Mouse (Mus musculus): ENCODE measurements around the gene 4932438A13Rik.

Gene 4932438A13Rik

DNA sequence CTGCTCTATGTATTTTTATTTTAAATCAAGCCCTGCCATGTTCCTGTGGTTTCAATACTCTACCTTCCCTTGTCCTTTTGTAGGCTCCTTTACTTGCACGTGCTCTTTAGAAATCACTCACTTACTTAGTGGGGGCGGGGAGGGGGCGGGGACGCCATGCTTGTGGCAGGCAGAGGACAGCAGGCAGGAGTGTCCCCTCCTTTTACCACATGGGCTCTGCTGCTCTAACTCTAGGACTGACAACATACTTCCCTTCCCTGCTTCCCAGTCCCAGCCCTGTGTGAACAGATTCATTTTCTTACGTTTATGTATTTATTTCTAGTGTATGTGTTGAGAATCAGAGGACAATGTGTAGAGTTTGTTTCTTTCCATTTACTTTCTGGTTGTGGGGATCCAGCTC, 78.7 kb downstream of the 4932438A13Rik start:
- DNase-seq: no peak

DNA sequence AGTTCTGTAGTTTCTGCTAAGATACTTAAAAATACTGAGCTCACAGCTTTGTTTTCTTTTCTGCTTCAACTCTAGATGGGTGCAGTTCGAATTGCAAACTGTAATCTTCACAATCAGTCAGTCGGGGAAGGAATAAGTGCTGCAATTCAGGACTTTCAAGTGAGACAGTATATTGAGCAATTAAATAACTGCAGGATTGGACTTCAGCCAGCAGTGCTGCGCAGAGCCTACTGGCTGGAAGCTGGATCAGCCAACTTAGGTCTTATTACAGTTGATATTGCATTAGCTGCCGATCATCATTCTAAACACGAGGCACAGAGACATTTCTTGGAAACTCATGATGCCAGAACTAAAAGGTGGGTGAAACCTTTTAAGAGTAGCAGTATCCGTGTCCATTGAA, 79.2 kb downstream of the 4932438A13Rik start:
- DNase-seq: no peak

DNA sequence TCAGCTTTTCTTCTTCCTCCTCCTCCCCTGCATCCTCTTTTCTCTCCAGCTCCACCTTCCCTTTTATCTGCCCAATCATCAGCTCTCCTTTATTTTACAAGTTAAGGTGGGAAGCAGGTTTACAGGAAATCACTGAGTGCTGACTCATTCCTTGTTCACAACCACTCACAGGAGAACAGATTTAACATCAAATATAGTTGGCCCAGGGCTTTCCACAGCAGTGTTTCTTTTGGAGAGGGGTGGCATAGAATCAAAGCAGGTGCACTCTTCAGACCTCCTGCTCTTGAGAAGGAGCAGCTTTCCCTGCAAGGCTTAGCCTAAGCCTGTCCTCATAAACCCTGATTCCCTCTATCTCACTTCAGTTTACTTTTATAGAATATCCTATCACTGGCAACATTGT, 80.8 kb downstream of the 4932438A13Rik start:
- DNase-seq: no peak

DNA sequence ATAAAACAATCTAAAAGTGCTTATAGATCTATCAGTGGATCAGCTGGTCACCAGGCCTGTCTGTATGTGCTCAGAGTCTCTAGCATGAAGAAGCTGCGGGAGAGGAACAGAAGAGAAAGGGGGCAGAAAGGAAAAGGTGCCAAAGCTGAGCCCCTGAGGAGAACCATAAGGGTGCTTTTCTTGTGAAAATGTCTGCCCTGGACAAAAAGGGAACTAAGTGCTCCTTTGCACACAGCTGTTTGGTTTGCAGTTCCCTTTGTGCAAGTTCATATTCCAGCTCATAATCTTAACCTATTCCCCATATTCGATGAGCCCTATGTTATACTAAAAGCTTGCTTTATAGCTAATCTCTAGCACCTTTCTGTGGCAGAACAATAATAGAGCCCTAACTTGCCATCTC, 175.1 kb downstream of the 4932438A13Rik start:
- DNase-seq: no peak

DNA sequence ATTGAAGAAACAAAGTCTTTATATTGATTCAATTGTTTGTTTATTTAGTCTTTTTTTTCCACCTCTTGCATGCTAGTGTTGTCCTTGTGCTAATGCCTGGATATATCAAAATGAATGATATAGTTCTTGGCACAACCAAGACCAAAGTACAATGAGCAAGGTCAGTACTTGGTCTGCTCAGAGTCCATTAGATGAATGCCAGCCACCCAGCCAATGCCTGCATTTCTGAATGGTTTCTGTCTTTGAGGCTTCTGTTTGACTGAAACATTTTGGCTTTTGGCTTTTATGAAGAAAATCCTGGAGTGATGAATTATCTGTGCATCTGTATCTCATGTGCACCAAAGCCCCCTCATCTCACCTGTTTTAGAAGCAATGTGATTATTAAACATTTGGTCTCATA, 176.9 kb downstream of the 4932438A13Rik start:
- DNase-seq: no peak

DNA sequence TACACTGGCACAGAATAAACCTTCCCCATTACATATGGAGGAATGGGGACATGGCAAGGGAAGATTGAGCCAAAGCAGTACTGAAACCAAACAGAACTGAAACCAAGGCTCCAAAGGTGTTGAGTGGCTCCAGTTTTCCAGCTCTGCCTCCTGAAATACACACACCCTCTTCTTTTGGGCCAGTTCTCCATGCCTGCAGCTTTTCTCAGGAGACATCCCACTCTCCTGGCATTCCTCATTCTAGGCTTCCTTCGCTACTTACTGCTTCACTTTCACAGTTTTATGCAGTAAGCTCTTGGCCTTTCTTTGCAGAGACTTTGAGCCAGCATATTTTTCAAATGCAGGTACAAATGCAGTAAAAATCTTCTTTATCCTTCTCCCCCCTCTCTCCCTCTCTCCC, 188.6 kb downstream of the 4932438A13Rik start:
- no peak for DNase-seq

DNA sequence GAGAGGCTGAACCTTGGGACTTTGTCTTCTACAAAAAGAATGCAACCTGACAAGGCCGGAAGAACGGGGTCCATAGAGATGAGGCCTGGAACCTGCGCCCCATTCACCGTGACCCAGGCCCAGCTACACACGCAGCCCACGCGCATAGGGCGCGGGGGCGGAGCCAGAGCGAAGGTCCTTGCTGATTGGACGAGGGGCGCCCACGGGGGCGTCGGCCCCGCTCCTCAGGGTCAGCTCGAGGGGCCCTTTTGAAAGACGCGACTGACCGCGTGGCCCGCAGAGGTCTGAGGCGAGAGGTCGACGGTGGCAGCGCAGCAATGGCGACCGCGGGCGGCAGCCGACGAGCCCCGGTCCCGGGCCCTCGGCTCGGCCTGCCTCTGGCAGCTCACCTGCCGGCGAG, 200.5 kb downstream of the 4932438A13Rik start, which contains the start of gene Adad1:
Adad1 (plus strand) TSS at position 122 of the 400 bp plus-strand sequence.
- no peak for DNase-seq

DNA sequence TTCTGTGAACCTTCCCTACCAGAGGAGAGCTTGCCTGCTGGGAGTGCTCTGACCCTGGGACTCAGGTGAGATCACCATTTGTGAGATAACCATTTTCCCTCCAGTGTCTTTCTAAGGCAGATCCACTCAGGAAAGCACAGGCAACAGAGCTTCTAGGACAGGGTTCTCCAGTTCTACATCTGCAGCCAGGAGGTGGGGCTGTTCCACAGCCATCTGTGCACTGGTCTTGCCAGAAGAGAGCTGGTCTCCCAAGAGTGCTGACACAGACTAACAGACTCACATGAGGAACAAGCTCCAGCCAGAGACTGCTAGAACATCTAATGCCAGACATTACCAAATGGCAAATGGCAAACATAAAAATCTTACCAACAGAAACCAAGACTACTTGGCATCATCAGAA, 210.3 kb downstream of the 4932438A13Rik start:
- no peak for DNase-seq

DNA sequence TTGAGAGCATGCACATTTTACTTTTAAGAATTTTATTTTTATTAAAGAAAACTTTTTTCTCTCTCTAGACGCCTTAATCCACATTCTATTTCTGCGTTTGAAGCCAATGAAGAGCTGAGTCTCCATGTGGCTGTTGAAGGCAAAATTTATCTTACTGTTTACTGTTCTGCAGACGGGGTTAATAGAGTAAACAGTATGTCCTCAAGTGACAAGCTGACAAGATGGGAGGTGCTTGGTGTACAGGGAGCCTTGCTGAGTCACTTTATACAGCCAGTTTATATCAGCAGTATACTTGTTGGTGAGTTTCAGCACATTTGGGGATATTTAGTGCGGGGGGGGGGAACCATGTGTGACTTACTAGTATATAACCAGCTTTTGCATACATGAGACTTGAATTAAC, 222.0 kb downstream of the 4932438A13Rik start:
- no peak for DNase-seq

DNA sequence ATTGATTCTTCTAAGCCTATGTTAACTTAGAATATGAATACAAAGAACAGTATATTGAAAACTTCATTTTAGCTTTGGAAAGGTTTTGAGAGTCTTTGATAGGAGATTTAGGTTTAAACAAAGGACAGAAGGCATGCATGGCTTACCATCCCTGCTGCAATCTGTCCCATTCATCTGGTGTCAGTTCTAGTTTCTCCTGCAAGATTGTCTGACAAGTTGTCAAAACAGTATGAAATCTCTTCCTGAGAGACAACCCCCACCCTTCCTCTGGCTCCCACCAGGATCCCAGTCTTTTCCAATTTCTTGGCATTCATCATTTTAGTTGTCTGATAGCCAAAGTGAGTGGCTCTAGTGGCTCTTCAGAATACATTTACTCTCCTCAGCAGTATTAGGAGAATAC, 227.8 kb downstream of the 4932438A13Rik start:
- DNase-seq: no peak

Data from cerebellum, adult 18-20 months (tissue).